Mouse (Mus musculus) brain, adult 2 months (tissue): ENCODE results near the gene Nudt8.
"Not testable (repeated sequence)": the region's sequence is repeated elsewhere in the genome, so short reads cannot be mapped to it uniquely, and the experiment has no call there.

Experiments
- DNase-seq: peaks from one replicate; pipeline ENCODE4 v3.0.0; 2011; ENCODE audit warnings: low read depth, low spot score

Nudt8 gene

DNA sequence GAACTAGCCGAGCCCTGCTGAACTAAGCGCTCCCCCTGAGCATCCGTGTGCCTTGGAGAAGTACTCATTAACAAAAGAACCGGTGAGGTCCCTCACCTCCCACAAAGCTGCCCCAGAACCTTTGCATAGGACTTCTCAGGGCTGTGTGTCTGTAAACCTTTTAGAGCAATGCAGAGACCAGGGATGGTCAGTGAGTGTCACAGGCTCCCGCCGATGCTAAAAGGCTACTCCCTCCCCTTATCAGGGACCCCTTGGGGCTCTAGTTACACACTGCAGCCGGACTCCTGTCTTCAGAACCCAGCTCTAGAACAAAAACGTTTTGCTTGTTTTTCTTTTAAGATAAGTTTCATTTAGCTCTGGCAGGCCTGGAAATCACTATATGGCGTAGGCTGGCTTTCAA is 12.7 kb downstream of the Nudt8 start:
- DNase-seq: no peak

DNA sequence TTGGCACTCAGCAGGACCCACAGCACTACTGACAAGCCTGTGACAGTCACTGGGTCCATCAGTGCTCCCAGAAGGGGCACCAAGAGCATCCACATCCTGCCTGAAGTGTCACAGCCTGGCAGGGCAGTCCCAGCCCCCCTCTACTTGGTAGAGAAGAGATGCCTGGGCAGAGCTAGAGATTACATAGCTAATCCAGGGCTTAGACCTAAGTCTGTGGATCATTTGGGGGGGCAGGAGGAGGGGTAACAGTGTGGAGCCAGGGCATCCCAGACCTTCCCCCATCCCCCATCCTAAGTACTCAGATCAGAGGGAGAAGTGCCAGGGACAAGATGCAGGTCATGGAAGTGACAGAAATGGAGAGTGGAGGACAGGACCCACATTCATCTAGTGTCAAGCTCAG is 14.4 kb downstream of the Nudt8 start:
- DNase-seq: no peak

DNA sequence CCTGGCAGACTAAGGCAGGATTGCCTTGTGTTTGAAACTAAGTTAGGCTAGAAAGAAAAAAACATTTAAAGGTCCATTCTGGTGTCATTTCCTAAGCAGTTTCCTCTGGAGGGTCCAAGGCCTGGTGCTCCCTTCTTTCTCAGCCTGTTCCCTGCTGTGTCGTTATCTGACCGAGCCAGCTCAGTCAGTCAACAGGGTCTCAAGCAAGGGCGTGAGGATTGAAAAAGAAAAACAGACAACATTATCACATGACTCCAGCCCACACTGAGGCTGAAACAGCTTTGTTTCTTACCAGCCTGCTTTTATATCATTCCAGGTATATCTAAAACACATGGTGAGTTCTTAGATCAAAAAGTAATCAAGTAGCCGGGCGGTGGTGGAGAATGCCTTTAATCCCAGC is 15.3 kb downstream of the Nudt8 start:
- DNase-seq: no peak

DNA sequence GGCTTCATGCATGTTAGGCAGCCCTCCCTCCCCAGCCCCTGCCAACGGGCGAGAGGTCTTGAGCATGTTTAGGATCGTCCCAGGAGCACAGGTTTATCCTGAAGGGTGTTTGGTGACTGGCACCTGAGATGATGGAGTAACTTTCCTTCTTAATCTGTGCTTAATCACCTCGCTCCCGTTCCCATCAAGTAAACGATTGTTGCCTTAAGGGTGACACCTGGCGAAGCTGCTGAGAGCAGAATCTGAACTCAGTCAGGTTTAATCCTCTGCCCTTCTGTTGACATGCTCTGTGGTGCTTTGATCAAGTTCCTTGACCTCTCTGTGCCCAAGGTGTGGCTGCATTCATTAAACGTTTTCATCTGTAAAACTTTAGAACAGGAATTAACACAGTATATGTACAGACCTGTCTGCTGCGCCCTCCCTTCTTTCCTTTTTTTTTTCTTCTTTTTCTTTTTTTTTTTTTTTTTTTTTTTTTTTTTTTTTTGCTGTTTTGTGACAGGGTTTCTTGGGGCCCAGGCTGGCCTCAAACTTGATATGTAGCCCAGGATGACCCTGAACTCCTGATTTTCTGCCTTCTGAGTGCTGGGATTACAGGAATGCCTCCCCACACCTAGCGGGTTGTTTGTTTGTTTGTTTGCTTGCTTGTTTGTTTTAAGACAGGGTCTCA is 17.7 kb downstream of the Nudt8 start:
- no peak for DNase-seq

DNA sequence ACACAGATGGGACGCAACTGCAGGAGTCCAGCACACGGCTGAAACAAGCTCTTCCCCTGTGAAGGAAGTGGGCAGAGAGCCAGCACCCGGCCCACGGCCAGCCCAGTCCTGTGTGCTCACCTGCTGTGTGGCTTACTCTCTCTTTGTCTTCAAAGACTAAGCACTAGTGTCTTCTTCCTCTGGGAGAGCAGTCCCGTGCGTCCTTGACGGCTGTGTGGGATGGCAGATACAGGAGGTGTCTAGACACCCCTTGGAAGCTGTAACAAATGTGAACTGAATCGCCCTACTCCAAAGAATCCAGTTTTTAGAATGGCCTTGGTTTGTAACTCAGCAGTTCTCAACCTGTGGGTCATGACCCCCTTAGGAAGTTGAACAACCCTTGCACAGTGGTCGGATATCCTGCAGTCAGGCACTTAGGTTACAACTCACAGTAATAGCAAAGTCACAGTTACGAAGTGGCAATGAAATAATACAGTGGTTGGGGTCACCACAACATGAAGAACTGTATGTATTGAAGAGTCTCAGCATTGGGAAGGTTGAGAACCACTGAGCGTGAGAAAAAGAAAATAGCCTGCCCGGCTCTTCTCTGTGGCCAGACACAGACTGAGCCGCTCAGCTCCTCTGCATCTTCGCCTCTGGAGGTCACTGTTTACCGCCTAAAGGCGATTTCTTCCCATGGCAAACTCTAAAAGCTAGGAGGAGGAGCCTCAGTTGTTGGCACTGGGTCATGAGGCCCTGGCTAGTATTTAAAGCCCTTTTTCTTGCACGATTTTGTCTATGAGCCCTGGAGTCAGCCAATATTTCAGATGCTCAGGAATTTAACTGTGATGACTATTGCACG is 18.6 kb downstream of the Nudt8 start:
- peak; percentile 96 for DNase-seq

DNA sequence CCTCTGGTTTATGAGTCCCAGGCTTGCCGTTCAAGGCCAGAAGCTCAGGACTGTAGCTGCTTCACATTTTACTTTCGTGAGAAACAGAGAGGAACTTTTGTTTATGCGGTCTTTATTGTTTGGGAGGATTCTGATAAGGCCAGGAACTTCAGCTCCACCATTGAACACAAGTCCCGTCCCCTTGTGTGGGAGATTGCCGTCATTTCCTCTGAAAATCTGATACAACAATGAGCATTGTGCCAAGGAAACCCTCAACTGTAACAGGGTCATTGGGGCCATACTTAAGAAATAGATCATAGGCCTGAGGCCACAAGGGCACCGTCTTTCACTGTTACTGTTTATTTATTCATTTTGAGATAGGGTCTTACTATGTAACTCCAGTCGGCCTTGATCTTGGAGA is 22.8 kb downstream of the Nudt8 start:
- DNase-seq: no peak

DNA sequence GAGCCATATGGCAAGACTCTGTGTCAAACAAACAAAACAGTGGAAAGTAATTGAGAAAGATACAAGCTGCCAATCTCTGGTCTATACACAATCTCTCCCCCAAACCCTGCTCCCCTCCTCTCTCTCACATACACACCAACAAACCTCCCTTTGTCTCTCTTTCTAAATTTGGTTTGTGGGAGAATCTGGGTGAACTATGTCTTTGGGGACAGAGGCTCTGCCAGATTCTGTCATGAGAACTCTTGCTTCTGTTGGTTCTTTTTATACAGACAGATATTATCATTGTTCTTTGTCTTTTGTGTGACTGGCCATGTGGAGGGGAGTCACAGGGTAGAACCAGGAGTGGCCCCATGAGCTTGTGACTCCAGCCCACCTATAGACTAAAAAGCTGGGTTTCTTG is 27.2 kb downstream of the Nudt8 start:
- peak; percentile 85 for DNase-seq

DNA sequence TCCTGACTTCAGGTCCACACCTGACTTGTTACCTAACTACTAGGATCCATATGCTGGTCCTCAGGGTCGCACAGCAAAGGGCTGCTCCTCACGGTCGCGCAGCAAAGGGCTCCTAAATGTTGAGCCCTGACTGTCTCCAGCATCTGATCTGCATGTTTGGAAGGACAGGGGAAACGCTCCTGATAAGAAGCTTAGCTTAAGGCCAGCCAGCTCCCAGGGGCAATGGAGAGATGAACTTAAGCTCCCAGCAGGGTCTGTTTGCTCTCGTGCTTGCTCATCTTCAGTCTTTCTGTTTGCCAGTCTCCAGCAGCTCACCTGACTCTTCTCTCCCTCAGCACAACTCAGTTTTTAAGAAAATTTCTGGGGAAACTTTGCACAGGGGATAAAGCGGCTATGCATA is 32.3 kb downstream of the Nudt8 start:
- no peak for DNase-seq

DNA sequence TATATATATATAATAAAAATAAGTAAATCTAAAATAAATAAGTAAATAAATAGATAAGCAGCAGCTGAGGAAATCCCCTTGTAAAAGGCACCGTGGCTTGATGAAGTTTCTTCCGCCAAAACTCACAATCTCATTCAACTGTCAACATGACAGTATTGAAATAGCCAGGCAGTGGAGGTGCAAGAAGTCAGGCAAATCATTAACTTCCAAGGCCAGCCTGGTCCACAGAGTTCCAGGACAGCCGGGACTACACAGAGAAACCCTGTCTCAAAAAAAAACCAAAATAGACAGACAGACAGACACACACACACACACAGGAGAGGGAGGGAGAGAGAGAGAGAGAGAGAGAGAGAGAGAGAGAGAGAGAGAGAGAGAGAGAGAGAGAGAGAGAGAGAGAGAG is 32.9 kb downstream of the Nudt8 start:
- DNase-seq: no peak

DNA sequence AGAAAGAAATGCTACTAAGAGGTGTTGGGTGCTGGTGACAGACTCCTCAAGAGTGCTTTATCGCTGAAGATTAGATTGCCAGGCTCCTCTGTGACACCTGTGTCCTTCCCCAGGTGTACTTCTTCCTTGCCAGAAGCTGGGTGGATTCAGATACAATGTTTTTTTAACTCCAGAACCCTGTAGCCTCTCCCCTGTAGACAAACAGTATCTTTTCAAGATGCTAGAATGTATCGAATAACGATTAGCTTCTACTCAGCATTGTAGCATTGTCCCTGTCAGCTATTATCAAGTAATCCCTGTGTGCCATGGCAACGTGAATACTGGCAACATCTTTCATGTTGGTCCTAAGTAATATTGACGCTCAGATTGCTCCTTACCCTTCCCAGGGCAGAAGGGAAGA is 33.4 kb downstream of the Nudt8 start:
- no peak for DNase-seq

DNA sequence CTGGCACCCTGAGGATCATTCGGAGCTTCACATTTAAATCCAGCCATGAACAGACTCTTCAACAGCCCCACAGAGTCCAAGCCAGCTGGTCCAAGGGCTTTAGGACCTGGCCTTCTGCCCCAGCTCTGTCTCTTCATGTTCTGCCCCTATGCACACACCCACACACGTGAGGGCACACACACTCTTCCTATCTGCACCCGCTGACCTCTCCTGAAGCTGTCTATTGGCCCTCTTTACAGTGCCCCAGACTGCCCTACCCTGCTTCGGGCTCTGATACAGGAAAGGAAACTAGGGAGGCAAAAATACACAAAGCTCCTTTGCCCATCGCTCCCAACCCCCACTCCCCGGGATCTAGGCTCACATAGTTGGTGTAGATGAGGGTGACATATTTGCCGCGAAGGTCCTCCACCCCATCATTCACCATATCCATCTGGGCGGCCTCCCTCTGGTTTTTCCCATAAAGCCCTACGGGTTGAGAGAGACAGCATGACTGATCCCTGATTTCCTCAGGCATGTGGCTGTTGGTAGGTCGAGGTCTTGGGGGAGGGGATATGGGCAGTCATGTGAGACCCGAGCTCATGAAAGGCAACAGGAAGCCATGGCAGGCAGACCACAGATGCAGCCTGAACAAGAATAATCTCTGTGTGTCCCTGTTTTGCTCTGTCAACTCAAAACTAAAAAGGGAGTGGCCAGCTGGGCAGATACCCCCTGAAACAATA is 36.1 kb downstream of the Nudt8 start:
- DNase-seq: peak; percentile 20

DNA sequence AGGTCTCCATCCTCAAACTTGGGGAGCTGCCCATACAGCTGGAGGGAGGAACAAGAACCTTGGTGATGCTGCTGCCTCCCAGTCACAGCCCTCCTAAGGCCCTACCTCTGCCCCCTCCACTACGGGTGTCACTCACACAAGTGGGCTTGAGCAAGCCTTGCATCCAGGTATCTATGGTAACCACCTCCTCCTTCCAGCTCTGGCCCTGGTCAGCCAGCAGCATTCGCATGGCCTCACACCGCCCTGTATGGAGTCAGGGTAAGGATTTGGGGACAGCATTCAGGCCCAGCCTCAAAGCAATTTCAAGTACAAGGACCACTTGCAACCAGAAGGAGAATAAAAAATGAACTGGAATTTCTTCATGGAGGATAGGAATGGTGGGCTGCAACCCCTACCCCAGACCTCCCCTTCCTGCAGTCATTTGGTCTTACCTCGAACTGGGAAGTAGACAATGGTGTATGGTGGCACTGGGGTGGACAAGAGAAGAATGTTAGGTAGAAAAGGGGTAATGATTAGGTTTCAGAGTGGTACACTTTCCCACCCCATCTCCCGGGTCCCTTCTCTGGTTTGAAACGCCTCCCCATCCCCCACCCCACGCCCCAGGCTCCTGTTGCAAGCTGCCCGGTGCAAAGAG is 36.9 kb downstream of the Nudt8 start:
- not testable (repeated sequence) for DNase-seq

DNA sequence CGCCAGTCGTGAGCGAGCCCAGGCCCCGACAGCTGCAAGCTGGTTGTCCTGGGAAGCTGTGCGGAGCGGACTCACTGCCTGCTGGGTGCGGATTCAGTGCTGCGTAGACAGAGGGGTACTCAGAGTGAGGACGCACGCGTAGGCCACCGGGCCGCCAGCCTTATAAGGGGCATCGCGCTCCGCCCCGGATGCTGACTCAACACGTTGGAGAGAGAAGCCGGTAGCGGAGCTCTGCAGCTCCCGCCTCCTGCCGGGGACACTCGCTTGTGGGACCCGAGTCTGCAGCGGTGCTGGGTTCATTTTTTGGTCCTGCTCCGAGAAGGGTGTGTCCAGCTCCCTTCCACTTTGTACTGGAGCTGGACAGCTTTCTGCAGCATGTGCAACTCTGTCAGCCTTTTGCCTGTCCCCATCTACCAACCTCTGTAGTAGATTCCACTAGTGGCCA is 37.4 kb downstream of the Nudt8 start, which contains the start of gene Gstp1:
Gene Gstp1 (minus strand): TSS at position 198 of the 445 bp plus-strand sequence.
- DNase-seq: peak; percentile 96

DNA sequence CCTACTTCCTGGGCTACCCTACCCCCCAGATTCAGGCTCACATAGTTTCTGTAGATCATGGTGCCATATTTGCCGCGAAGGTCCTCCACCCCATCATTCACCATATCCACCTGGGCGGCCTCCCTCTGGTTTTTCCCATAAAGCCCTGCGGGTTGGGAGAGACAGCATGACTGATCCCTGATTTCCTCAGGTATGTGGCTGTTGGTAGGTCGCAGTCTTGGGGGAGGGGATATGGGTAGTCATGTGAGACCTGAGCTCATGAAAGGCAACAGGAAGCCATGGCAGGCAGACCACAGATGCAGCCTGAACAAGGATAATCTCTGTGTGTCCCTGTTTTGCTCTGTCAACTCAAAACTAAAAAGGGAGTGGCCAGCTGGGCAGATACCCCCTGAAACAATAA is 40.6 kb downstream of the Nudt8 start:
- DNase-seq: not testable (repeated sequence)

DNA sequence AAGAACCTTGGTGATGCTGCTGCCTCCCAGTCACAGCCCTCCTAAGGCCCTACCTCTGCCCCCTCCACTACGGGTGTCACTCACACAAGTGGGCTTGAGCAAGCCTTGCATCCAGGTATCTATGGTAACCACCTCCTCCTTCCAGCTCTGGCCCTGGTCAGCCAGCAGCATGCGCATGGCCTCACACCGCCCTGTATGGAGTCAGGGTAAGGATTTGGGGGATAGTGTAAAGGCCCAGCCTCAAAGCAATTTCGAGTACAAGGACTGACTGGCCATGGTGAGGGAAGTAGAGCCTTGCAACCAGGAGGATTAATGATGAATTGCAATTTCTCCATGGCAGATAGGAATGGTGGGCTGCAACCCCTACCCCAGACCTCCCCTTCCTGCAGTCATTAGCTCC is 41.1 kb downstream of the Nudt8 start:
- DNase-seq: not testable (repeated sequence)

DNA sequence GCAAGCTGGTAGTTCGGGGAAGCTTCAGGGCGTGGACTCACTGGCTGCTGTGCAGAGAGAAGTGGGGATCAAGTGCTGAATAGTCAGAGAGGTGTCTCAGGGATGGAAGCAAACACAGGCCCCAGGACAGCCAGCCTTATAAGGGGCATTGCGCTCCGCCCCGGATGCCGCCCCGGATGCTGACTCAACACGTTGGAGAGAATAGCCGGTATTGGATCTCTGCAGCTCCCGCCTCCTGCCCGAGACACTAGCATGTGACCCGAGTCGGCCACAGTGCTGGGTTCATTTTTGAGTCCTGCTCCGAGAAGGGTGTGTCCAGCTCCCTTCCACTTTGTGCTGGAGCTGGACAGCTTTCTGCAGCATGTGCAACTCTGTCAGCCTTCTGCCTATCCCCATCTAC is 41.7 kb downstream of the Nudt8 start:
- no peak for DNase-seq

DNA sequence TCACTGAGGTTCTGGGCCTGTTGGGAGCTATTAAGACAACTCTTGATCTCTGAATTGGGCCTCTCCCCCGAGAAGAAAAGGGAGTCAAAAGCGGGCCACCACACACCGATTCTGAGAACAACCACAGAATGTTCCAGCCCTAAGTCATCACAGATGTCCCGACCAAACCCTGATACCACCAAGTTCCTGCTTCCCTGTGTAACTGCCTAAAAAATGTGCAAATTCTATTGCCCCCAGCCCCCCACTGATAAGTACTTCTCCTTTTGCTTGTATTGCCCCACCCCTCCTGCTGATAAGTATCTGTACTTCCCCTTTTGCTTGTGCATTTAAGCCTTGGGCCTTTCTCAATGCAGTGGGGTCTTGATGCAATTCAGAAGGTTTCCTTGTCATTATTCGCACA is 43.7 kb downstream of the Nudt8 start:
- not testable (repeated sequence) for DNase-seq

DNA sequence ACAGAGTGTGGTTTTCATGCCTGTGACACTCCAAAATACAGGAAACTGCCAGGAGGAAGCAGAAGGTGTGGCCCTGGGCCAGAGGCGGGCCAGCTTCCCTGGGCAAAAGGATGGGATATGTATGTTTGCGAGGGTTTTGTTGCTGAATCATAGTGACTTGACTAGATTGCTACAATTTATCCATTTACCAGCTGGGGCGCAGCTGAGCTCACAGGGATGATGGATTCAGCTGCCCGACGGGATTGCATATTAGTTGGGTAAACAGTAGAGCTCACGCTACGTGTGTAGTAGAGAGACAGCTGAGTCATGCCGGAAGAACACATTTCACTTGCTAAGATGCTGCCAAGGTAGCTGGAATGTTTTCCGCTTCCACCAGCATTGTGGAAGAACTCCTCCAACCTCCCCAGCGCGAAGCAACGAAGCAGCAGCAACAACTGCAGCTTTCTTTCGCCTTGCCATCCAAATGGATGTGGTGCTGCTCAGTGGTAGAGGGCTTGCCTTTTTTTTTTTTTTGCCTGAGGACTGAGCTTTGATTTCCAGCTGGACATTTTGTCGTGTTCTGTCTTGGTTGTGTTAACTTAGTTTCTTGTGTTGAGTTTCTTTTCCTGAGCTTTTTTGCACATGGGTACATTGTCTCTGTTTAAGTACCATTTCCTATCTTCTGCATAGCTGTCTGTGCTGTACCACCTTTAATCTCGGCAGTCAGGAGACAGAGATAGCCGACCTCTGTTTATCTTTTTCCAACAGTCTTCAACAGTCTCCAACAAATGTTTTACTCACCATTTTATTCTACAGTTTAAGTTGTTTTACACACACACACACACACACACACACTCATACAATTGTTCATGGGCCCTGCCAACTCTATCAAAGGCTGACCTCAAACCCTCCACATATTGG is 45.8 kb downstream of the Nudt8 start, which contains the start of gene Gstp2:
Gene Gstp2 (minus strand): TSS at position 58 of the 900 bp plus-strand sequence.
- DNase-seq: peak; percentile 97

DNA sequence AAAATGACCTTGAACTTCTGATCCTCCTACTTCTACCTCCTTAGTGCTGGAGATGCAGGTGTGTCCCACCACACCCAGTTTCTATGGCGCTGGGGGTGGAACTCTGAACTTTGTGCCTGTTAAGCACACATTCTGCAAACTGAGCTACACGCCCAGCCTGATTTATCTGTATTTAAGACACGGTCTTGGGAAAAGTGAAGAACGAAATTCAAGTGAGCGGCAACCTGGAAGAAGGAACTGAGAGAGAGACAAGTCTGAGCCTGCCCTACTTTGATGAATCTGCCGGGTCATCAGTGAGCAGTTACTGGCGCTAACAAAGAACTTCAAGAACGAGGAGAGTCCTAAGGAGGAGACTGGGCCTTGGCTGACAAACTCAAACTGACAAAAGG is 46.5 kb downstream of the Nudt8 start:
- DNase-seq: no peak

DNA sequence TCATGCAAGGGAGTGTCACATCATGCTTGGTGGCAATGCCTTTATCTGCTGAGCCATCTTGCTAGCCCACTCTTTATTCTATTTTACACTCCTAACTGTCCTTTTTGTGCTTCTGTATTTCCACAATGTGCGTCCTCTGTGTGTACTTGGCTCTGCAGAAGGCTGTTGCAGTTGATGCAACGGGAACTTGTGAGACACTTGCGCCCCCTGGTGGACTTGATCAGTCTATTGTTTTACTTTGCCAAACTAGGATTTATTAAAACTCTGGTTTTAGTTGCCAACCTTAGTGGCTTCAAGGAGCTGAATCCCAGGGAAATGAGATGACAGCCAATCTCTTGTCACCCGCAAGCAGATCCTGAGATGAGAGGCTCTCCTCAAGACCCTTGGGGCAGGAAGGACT is 47.5 kb downstream of the Nudt8 start:
- peak; percentile 94 for DNase-seq

DNA sequence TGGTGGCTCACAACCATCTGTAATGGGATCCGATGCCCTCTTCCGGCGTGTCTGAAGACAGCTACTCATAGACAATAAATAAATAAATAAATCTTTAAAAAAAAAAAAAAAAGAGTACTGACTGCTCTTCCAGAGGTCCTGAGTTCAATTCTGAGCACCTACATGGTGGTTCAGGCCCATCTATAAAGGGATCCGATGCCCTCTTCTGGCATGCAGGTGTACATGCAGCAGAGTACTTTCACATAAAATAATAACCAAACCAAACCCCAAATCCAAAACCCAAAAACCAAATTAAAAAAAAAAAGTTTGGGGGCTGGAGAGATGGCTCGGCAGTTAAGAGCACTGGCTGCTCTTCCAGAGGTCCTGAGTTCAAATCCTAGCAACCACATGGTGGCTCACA is 48.7 kb downstream of the Nudt8 start:
- not testable (repeated sequence) for DNase-seq
